Mouse (Mus musculus) layer of hippocampus, adult 2 months (tissue): Measurements from ENCODE around the gene Rfxank. TPM values are rescaled to one million over a fixed set of nuclear protein-coding genes. Genes with fewer than 3 reads are reported as not detected.

Source experiments
- DNase-seq, 2 experiments: peaks; one replicate each; pipeline ENCODE4 v3.0.0; 2022; ENCODE audit warnings: low spot score in 2 of 2
- H3K27ac ChIP-seq: fragments of 200-600 bp; 2 replicates; pipeline ENCODE4 v1.8.1; 2022
- H3K4me3 ChIP-seq: fragments of 200-600 bp; 2 replicates; pipeline ENCODE4 v1.8.1; 2022; ENCODE audit warnings: mild to moderate bottlenecking
- CTCF ChIP-seq: fragments of 200-600 bp; conservative IDR thresholded peaks from 2 replicates; pipeline ENCODE4 v1.8.1; 2022; ENCODE audit warnings: antibody characterized with exemption, mild to moderate bottlenecking, moderate library complexity
- long read RNA-seq, 2 experiments: library from polyadenylated mRNA; stranded (forward); transcript quantifications; one replicate each; pipeline ENCODE4 v2.0.0; 2021; ENCODE audit warnings: borderline mapping rate in 2 of 2
- total RNA-seq, 2 experiments: library from RNA; stranded (reverse); gene quantifications; 2 replicates each; pipeline ENCODE4 v1.2.3; 2021

Rfxank gene
- 10 to 100 TPM; 14.2 to 15.7 TPM for total RNA-seq
- long read RNA-seq, experiment 1, partial matches to known transcripts, result 0 of 7 reads
- long read RNA-seq, experiment 1, other reads (novel, unspliced or antisense), result 3 of 7 reads
- long read RNA-seq, experiment 2, transcript Rfxank-201 (9 exons, 3,609 nt), result major isoform, 5 of 9 reads
- long read RNA-seq, experiment 2, partial matches to known transcripts, result 1 of 9 reads
- long read RNA-seq, experiment 2, other reads (novel, unspliced or antisense), result 0 of 9 reads

- H3K4me3 ChIP-seq, result peak within 1 kb of the TSS; percentile 82
- TF ChIP-seq CTCF, result peak; percentile 46
- peak within 1 kb of the TSS; percentile 88 for H3K27ac ChIP-seq
- peak; percentile 97 to 99 for DNase-seq
Measured at GRCm38 (mm10) chr8:70139026-70139857, at the start of gene Rfxank, which contains the start of the genes Borcs8 and Mef2b. Rfxank (minus strand) TSS chr8:70139154. Borcs8 (plus strand) TSS chr8:70139499. Mef2b (plus strand) TSS chr8:70139711.

DNA sequence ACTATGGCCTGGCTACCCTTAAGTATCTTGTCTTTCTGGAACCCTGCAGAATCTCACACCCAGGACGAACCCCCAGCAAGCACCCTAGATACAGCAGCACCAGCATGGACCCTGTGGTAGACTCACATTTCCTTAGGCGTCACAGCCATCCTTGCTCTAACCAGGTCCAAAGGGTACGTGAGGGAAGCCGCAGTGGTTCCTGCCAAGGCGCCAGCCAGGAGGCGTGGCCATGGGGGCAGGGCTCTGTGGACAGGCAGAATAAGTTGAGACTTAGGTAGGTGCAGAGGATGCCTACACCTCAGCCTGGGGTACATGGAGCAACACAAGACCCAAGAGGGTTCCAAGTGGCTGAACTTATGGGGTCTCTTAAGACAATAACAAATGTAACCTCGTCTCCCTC, 49.8 kb upstream of the Rfxank start:
- no peak overlapping the region for H3K4me3 ChIP-seq
- no peak overlapping the region for H3K27ac ChIP-seq
- no peak for DNase-seq
- TF ChIP-seq CTCF, result no peak

DNA sequence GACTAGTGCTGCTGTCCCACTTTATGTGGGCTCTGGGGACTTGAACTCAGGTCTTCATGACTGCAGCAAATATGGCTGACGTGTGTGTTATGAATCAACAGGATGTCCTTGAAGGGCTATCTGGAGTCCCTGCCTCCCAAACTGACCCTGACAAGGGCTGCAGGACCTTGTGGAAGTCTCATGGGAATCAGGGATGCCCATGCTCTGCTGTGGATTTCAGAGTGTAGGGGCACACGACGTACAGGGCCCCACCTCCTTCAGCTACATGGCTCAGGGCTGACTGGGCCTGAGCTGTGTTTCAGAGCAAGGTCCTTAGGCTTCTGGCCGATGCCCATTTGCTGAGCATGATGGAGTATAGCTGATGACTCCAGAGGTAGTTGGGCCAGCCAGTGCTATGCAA, 44.2 kb upstream of the Rfxank start:
- Histone ChIP-seq H3K27ac (no peak overlapping the region), H3K4me3 (no peak overlapping the region)
- DNase-seq, result no peak
- TF ChIP-seq CTCF, result no peak

DNA sequence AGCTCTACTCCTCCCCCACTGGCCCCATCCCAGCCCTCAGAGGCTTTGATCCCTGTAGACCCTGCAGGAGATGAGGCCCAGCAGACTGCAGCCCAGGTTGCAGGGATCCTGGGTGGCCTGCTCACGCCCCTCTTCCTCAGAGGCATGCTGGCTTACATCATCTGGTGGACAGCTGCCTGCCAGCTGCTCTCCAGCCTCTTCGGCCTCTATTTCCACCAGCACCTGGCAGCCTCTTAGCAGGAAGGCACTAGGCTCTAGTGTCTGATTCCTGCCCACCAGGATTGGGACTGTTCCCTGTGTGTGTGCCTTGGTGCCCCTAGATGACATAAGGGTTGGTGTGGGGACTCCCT, 42.9 kb upstream of the Rfxank start:
- Histone ChIP-seq H3K27ac (no peak overlapping the region), H3K4me3 (no peak overlapping the region)
- DNase-seq, result no peak
- no peak for TF ChIP-seq CTCF

GRCm38 (mm10) chr8:70181212-70181902, 42.4 kb upstream of the Rfxank start:
- no peak for DNase-seq
- TF ChIP-seq CTCF, result no peak
- Histone ChIP-seq H3K27ac (no peak overlapping the region), H3K4me3 (no peak overlapping the region)

- H3K4me3 ChIP-seq, result no peak overlapping the region
- H3K27ac ChIP-seq, result no peak overlapping the region
- no peak for DNase-seq
- peak; percentile 73 for TF ChIP-seq CTCF
Measured at GRCm38 (mm10) chr8:70179082-70179481, 40.1 kb upstream of the Rfxank start.

DNA sequence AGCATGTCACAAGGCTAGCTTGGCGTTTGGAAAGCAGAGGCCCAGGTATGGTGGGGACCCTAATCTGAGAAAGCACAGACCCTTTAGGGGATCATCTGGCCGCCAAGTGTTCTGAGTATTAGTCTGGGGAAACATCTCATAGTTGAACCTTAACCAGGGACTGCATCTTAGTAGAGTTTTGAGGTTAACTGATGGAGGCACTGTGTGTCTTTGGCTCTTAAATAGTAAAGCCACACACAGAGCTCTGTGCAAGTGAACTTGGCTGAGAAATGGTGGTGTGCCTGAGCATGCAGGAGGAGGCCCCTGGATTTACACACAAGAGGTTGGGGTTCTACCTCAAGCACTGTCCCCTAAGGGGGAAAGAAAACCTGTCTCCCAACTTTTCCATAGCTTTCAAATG, 39.3 kb upstream of the Rfxank start:
- TF ChIP-seq CTCF, result no peak
- Histone ChIP-seq H3K27ac (no peak overlapping the region), H3K4me3 (no peak overlapping the region)
- no peak for DNase-seq

DNA sequence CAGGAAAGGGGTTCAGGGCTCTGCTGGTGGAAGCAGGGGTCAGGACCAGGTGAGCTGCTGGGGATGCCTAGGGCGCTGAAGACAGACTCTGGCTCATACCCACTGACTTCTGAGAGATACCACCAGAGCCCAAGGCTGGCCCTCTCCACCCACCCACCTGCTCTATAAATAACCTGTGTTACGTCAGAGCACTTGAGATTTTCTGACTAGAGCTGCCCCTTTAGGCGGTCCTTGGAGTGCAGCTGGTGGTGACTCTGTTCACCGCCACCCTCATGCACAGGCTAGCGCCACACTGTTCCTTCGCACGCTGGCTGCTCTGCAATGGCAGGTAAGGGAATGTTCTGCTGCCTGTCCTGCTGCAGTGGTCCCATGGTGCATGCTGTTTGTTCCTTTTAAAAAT, 35.1 kb upstream of the Rfxank start:
- no peak overlapping the region for H3K27ac ChIP-seq
- no peak for TF ChIP-seq CTCF
- no peak overlapping the region; the same call in 1 of the 2 replicates for H3K4me3 ChIP-seq
- DNase-seq, result no peak

DNA sequence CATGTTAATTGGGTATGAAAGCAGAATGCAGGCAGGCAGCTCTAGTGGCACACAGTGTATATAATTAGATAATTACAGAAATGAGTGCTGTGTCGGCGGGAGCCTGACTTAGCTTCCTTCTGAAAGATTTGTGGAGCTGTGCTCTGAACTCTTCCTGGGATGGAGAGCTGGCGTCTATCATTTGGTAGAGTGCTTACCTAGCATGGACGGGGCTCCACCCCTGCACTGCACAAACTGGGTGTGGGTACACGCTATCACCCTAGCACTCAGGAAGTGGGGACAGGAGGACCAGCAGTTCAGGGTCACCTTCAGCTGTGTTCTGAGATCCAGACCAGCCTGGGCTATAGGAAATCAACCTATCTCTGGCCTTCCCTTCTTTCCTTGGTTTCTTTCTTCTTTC, 34.4 kb upstream of the Rfxank start:
- DNase-seq, result no peak
- no peak overlapping the region for H3K27ac ChIP-seq
- no peak overlapping the region; the same call in 1 of the 2 replicates for H3K4me3 ChIP-seq
- no peak for TF ChIP-seq CTCF

DNA sequence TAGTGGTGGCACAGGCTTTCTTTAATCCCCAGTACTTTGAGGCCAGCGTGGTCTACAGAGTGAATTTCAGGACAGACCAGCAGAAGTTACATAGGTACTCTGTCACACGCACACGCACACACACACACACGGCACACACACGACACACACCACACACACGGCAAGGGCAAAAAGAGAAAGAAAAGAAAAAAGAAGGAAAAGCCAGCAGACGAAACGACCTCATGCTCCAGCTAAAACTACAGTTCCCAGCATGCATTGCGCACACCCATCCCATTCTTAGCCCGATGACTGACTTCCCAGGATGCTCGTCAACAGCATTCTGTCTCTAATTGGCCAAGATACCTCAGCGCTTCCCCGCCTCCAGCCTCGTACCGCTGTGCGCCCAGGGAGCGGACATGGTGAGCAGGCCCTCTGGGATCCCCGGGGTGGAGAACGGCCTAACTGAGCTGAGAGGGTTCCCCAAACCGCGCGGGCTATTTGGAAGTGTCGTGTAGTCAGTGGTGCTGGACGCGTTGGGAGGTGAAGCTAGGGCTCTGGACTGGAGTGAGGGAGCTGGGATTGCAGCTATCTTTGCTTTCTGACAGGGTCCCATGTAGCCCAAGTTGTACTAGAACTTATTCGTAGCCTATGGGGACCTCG, 33.2 kb upstream of the Rfxank start, which contains the start of gene Tmem161a:
TSS of gene Tmem161a (plus strand) at position 314 of the 639 bp plus-strand sequence.
- Histone ChIP-seq H3K4me3 (peak within 1 kb of the TSS; percentile 80), H3K27ac (peak within 1 kb of the TSS; percentile 89)
- TF ChIP-seq CTCF, result no peak
- DNase-seq, result peak; percentile 92 to 95

- Histone ChIP-seq H3K27ac (no peak overlapping the region), H3K4me3 (no peak overlapping the region)
- no peak for TF ChIP-seq CTCF
- DNase-seq, result no peak
Measured at GRCm38 (mm10) chr8:70171240-70171639, 32.3 kb upstream of the Rfxank start.

DNA sequence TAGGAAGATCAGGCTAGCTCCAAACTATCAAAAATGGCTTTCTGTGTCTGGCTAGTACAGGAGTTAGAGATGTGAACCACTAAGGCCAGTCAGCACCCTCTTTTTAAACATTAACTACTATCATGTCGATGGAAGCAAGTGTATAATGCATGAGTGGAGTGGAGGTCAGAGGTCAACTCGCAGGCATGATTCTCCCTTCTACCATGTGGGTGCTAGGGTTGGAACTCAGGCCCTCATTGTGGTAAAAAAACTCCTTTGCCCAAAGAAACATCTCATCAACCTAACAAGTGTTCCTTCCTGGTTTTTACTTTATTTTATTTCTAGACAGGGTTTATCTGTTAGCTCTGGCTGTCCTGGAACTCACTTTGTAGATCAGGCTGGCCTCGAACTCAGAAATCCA, 31.8 kb upstream of the Rfxank start:
- TF ChIP-seq CTCF, result no peak
- no peak for DNase-seq
- no peak overlapping the region for H3K4me3 ChIP-seq

GRCm38 (mm10) chr8:70170116-70170515, 31.2 kb upstream of the Rfxank start:
- no peak for TF ChIP-seq CTCF
- no peak for DNase-seq
- Histone ChIP-seq H3K4me3 (no peak overlapping the region), H3K27ac (no peak overlapping the region)

More for the DNA sequence above, 31.8 kb upstream of the Rfxank start:
- no peak overlapping the region for H3K27ac ChIP-seq
